15 mouse cellular contexts compared by ENCODE assay signal in genomic region chr5:99558231-99558630, GRCm38 (mm10).
"Had no signal": no experiment of that assay in that cellular context is flagged by ENCODE, and none has a peak within 500 bp of the region (broad histone marks: within the 10 kb centered on the region; RNA-seq: fewer than 3 reads in every experiment).

No protein-coding gene starts in this region.

- H3K4me3 ChIP-seq: liver, embryonic 12.5 days; midbrain, embryonic 12.5 days; neural tube, embryonic 12.5 days; stomach, embryonic 15.5 days had no signal

- H3K4me2 ChIP-seq: liver, embryonic 12.5 days; lung, embryonic 14.5 days; midbrain, embryonic 12.5 days; neural tube, embryonic 12.5 days; stomach, embryonic 15.5 days had no signal

- H3K9me3 ChIP-seq: liver, embryonic 12.5 days; midbrain, embryonic 12.5 days; neural tube, embryonic 12.5 days; stomach, embryonic 15.5 days had no signal

- H3K27me3 ChIP-seq: liver, embryonic 12.5 days; neural tube, embryonic 12.5 days; stomach, embryonic 15.5 days had no signal

- H3K36me3 ChIP-seq: liver, embryonic 12.5 days; midbrain, embryonic 12.5 days; neural tube, embryonic 12.5 days; stomach, embryonic 15.5 days had no signal

- DNase-seq: lung, adult 18-20 months; lung, embryonic 14.5 days; lung, postnatal 10 days; lung, postnatal 4 days; midbrain, embryonic 14.5 days; right cerebral cortex, postnatal 14 days; thymus, adult 2 months; thymus, postnatal 25 days; thymus, postnatal 4 days had no signal

- H3K27ac ChIP-seq: liver, embryonic 12.5 days; liver, embryonic 14.5 days; midbrain, embryonic 12.5 days; neural tube, embryonic 12.5 days; stomach, embryonic 15.5 days; stomach, postnatal 0 days had no signal

- ATAC-seq: liver, embryonic 12.5 days had no signal

- H3K9ac ChIP-seq: liver, embryonic 12.5 days; liver, embryonic 14.5 days; lung, embryonic 14.5 days; midbrain, embryonic 12.5 days; neural tube, embryonic 12.5 days; stomach, embryonic 15.5 days had no signal

- H3K4me1 ChIP-seq: liver, embryonic 12.5 days had no signal
